Mouse (Mus musculus) layer of hippocampus, adult 2 months (tissue): ENCODE data around the gene Enc1. TPM values are rescaled to one million over a fixed set of nuclear protein-coding genes. Genes with fewer than 3 reads are reported as not detected.
A peak's percentile ranks its signal among the peaks of the same experiment; 100 is the strongest.
"Not testable (repeated sequence)": the region's sequence is repeated elsewhere in the genome, so short reads cannot be mapped to it uniquely, and the experiment has no call there.

Experiments
- DNase-seq, 2 experiments: peaks; one replicate each; pipeline ENCODE4 v3.0.0; 2022; ENCODE audit warnings: low spot score in 2 of 2
- H3K27ac ChIP-seq: fragments of 200-600 bp; 2 replicates; pipeline ENCODE4 v1.8.1; 2022
- H3K4me3 ChIP-seq: fragments of 200-600 bp; 2 replicates; pipeline ENCODE4 v1.8.1; 2022; ENCODE audit warnings: mild to moderate bottlenecking
- CTCF ChIP-seq: fragments of 200-600 bp; conservative IDR thresholded peaks from 2 replicates; pipeline ENCODE4 v1.8.1; 2022; ENCODE audit warnings: antibody characterized with exemption, mild to moderate bottlenecking, moderate library complexity
- total RNA-seq, 2 experiments: library from RNA; stranded (reverse); gene quantifications; 2 replicates each; pipeline ENCODE4 v1.2.3; 2021

Gene Enc1
- total RNA-seq, 2 experiments from 2014 or later: 744 to 746 TPM

- Histone ChIP-seq H3K4me3 (no peak overlapping the region), H3K27ac (no peak overlapping the region)
- no peak for TF ChIP-seq CTCF
- DNase-seq: no peak
These were observed 19.7 kb downstream of the Enc1 start for GRCm38 (mm10) chr13:97260456-97261180.

DNA sequence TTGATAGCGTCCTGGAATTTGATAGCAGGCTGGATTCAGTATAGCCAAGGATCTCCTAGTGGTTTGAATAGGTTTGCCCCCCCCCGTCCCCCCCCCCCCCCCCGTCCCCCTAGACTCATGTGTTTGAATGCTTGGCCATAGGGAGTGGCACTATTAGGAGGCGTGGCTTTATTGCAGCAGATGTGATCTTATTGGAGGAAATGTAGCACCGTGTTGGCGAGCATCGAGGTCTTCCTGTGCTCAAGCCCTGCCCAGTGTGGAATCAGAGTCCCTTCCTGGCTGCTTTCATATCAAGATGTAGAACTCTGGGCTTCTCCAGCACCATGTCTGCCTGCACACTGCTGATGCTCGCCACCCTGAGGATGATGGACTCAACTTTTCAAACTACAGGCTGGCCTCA is 20.6 kb downstream of the Enc1 start:
- TF ChIP-seq CTCF: no peak
- DNase-seq: no peak
- Histone ChIP-seq H3K4me3 (no peak overlapping the region), H3K27ac (no peak overlapping the region)

DNA sequence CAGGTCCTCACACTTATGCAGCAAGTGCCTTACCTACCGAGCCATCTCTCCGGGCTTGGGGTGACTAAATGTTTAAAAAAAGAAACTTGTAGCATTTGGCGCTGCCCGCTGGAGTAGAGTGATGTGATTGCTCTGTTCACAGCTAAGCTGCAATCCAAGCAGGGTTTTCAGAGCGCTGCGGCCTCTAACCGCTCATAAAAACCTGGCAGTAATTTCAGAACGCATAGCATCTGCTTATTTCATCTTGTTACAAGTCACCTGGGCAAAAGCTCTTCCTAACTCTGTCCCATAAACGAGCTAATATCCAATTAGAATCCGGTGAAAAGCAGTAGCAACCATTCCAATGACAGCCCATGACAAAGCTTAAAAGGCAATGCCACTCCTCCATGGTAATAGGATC is 21.8 kb downstream of the Enc1 start:
- no peak overlapping the region for H3K4me3 ChIP-seq
- no peak for TF ChIP-seq CTCF
- DNase-seq: no peak
- no peak overlapping the region for H3K27ac ChIP-seq

- not testable (repeated sequence) for H3K4me3 ChIP-seq, H3K27ac ChIP-seq, DNase-seq
These were observed 24.6 kb downstream of the Enc1 start for GRCm38 (mm10) chr13:97265534-97265933.

DNA sequence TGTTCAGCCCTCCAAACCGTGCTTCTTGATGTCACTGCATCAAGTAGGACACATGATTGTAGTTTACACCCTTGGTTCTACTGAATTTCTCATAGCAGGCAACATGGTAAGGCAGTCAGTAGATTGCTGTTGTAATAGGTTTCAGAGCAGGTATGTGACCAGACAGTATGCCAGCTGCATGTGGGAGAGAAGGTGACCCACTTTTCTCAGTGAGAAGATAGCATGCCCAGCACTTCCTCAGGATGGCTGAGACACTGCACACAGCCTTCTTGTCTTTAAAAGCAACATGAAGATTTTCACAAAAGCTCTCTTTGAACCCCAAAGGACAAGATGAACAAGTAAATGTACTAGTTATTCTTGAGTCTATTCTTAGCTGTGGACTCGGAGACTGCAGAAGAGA is 29.8 kb downstream of the Enc1 start:
- DNase-seq: no peak
- TF ChIP-seq CTCF: no peak
- Histone ChIP-seq H3K27ac (no peak overlapping the region), H3K4me3 (no peak overlapping the region)

- no peak for TF ChIP-seq CTCF
- Histone ChIP-seq H3K4me3 (no peak overlapping the region), H3K27ac (no peak overlapping the region)
- no peak for DNase-seq
These were observed 30.7 kb downstream of the Enc1 start for GRCm38 (mm10) chr13:97271641-97272040.

DNA sequence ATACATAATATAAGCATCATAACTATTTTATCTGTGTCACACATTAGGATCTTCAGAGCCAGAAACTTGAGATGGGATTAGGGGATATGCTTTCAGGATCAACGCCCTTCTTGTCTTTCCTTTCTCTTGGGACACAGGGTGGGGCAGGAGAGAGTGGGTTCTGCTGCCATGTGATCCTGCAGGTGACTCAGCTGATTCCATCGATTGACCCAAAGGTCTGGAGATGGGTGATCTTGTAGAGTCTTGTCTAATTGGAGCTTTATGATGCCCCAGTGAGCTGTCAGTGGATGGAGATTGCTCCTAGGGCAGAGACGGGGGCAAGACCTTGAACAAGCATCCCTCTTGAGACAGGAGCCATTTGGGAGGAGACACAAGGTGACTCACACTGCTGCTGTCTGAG is 33.9 kb downstream of the Enc1 start:
- no peak for DNase-seq

DNA sequence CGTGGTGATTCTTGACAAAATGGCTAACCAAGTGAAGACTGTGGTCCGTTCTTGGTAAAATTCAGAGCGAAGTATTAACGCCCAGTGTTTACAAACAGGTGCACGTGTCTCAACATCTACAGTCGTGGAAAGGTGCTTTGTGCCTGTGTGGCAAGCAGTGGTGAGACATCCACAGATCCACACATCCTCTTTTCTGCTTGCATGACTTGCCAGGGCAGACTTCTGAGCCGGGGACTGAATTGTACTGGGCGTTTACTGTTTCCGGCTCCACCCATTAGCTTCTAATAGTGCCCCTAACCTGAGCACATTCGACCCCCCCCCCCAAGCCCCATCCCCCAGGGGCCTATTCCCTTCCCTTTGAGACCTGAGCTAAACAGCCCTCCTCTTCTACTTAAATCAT is 34.6 kb downstream of the Enc1 start:
- no peak overlapping the region for H3K27ac ChIP-seq
- no peak for TF ChIP-seq CTCF
- DNase-seq: no peak
- H3K4me3 ChIP-seq: no peak overlapping the region

More for the DNA sequence above, 33.9 kb downstream of the Enc1 start:
- H3K4me3 ChIP-seq: no peak overlapping the region
- TF ChIP-seq CTCF: no peak
- H3K27ac ChIP-seq: no peak overlapping the region

DNA sequence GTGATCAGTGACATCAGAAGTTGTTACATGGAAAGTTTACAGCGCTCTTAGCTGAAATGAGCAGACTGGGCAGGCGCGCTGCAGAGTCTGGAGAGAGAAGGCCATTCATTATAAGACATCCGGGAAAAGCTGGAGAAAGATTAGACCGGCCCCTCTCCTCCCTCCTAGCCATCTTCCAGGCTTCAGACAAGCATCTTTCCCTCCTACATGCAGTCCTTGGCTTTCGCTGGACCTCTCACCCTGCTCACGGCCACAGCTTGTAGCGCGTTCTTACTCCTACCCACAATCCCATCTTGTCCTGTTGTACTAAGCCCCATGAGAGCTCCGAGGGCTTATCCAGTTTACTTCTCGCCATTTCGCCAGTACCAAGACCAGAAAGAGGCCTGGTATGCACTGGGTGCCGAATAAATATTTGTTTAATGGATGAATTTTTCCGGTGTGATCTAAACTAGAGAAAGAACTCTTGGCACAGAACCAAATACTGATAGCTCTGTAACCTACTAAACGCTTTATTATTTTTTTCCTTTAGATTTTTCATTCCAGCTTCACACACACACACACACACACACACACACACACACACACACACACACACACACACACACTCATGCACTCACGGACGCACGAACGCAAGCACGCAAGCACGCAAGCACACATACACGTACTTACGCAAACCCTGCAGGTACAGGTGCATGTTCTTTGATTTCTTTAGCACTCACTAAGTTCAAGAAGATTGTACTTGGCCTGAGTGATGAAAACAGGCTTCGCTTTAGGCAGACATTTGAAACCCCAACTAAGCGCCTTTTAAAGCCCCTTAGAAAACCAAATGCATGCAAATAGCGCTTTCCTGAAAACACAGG is 41.4 kb downstream of the Enc1 start:
- DNase-seq: no peak
- TF ChIP-seq CTCF: no peak
- H3K27ac ChIP-seq: no peak overlapping the region
- H3K4me3 ChIP-seq: peak overlapping the region; percentile 21; the same call in 1 of the 2 replicates

GRCm38 (mm10) chr13:97282911-97283281 is 42.0 kb downstream of the Enc1 start:
- no peak overlapping the region for H3K27ac ChIP-seq
- no peak for TF ChIP-seq CTCF
- no peak for DNase-seq
- H3K4me3 ChIP-seq: no peak overlapping the region

GRCm38 (mm10) chr13:97287046-97287445 is 46.1 kb downstream of the Enc1 start:
- Histone ChIP-seq H3K27ac (no peak overlapping the region), H3K4me3 (no peak overlapping the region)
- no peak for DNase-seq
- no peak for TF ChIP-seq CTCF

- no peak overlapping the region for H3K27ac ChIP-seq
- DNase-seq: no peak
- no peak overlapping the region for H3K4me3 ChIP-seq
- no peak for TF ChIP-seq CTCF
These were observed 49.8 kb downstream of the Enc1 start for GRCm38 (mm10) chr13:97290747-97291146.

DNA sequence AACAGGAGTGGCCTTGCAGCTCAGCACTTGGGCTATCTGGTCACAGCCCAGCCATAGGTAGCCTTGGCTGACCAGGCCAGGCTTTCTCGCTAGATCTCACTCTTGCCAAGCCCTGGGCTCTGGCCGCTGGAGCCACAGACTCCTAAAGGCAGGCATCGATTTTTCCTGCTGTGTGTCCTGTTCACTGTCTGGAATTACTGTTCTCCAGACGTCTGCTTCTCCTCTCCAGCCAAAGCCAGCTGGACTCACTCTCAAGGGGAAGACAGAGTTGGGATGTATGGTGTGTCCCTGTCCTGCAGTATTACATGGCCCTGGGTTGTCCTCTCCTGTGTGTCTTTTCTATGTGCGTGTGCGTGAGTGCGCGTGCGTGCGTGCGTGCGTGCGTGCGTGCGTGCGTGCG is 50.4 kb downstream of the Enc1 start:
- no peak for DNase-seq
- no peak for TF ChIP-seq CTCF
- no peak overlapping the region for H3K27ac ChIP-seq
- no peak overlapping the region for H3K4me3 ChIP-seq

- peak; percentile 16 for DNase-seq
- Histone ChIP-seq H3K27ac (no peak overlapping the region), H3K4me3 (no peak overlapping the region)
- no peak for TF ChIP-seq CTCF
These were observed 51.1 kb downstream of the Enc1 start for GRCm38 (mm10) chr13:97292026-97292425.
